Mouse (Mus musculus) spleen, adult 18-20 months (tissue): ENCODE data around the gene Cbx6.
A peak's percentile ranks its signal among the peaks of the same experiment; 100 is the strongest.

Experiments
- DNase-seq, 2 experiments: peaks; one replicate each; pipeline ENCODE4 v3.0.0; 2022; ENCODE audit warnings: mixed read lengths in 2 of 2

Cbx6 gene

GRCm38 (mm10) chr15:79801646-79802045 is 32.8 kb downstream of the Cbx6 start:
- DNase-seq = no peak

DNA sequence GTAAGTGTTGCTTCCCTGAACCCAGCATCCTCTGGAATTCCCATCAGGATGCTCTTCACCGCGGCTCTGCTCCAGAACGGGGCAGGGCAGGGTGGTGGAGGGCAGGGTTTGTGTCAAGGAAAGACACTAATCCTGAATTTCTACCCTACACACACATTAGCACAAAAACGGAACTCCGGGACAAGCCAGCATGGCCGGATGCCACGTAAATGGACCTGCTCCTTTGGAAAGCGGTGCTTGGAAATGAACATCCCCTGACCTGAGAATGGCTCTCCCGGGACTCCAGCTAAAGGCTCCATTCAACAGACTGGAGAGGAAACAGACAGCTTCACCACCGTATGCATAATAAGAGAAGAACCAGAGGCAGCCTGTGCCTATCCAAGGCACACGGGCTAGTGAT is 33.8 kb downstream of the Cbx6 start:
- no peak for DNase-seq

GRCm38 (mm10) chr15:79798591-79798990 is 35.9 kb downstream of the Cbx6 start:
- no peak for DNase-seq

DNA sequence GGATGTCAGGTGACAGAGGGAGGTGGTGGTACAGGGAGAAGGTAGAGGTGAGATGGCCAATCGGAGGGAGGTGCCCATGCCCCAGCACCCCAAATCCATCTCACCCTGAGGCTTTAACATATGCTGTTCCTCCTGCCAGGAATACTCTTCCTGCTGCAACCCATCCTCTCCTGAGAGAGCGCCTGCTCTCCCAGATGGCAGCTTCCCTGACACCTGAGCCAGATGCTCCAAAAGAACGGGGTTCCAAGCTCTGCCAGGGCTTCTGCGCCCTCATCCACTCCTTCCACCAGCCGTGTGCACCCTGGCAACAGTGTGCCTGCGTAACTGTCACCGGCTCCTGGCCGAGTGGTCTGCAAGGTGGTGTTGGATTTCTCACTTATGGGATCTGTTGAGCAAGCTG is 36.8 kb downstream of the Cbx6 start:
- DNase-seq = no peak

GRCm38 (mm10) chr15:79797096-79797495 is 37.4 kb downstream of the Cbx6 start:
- no peak for DNase-seq

DNA sequence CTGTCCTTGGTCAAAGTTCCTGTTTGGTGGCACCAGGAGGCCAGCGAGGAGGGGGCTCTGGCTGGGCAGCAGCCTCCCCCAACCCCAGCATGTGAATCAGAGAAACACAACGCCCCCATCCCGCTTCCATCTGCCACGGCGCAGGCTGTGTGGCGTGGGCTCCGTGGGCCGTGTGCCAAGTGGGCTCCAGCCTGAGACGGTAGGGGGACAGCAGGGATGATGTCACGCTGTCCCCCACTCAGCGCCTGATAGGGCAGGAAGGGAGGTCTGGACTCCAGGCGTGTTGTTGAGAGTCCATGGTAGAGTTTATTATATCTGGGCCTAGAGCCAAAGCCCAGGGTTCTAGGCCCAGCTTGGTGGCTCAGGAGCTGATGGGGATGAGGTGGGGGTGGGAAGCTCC is 38.2 kb downstream of the Cbx6 start:
- DNase-seq = no peak

- no peak for DNase-seq
Measured at GRCm38 (mm10) chr15:79794173-79794572, 40.3 kb downstream of the Cbx6 start.

DNA sequence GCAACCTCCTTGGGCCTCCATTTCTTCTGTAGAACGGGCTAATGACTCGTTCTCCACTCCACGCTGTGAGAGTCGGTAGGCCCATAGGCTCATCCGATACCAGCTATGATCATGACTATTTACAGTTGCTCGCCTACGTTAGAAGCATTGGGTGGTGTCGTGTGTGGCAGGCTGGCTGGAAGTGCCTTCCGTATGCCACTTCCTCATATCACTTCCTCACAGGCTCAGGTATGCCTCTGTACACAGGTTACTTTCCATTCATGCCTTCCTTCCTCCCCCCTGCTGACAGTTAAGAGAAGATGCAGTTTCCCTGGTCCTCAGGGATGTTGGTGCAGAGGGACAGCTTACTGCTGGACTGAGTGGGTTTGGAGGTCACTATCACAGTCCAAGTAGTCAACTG is 41.4 kb downstream of the Cbx6 start:
- no peak for DNase-seq

- no peak for DNase-seq
Measured at GRCm38 (mm10) chr15:79792455-79792854, 42.0 kb downstream of the Cbx6 start.

GRCm38 (mm10) chr15:79791502-79791901 is 43.0 kb downstream of the Cbx6 start:
- peak in 1 of 2 experiments; percentile 44 for DNase-seq

DNA sequence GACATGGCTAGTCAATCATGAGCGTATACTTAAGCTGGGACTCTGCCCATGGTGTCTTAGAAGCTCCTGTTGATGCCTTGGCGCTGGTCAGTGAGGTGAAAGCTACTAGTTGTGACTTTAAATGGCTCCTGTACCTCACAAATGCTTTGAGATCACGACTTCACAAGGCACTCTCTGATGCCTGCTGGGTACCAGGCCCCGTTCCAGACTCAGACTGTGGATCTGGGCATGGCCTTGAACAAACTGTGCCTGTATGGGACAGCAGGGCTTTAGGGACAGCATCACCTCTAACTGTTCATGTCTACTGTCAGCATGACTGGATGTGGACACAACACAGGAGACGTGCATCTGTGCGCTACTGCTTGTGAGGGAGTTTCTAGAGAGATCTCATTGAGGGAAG is 43.6 kb downstream of the Cbx6 start:
- no peak for DNase-seq

DNA sequence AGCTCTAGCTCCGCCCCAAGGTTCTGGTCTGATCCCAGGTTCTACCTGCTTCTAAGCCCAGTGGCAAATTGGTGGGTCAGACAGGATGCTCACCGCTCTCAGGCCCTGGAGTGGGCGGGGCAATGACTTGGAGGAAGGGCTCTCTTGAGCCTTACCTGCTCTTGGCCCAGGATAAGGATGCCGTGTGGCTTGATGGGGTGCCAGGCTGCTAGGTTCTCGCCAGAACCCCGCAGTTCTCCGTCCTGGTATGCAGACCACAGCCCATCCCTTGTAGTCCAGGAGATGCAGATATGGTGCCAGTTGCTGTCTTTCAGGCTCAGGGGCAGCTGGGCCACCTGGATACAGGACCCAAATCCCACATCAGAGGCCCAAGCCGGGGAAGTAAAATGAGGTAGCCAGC is 44.4 kb downstream of the Cbx6 start:
- no peak for DNase-seq

DNA sequence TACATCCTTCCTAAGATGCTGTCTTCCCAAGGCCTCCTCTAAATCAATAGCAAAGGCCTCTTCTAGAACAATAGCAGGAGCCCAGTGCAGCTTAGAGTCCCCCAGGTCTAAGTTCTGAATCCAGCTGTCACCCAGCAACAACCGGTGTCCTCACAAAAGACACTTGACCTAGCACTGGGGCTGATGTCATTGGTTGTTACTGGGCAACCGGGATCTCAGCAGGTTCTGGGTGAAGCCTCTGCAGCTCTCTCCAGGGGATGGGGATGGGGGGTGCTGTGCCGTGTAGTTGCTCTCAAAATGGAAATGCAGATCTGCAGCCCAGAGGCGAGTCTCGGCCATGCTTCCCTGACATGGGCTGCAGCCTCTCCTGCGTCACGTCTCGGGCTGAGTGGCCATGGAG is 46.7 kb downstream of the Cbx6 start:
- DNase-seq = no peak

DNA sequence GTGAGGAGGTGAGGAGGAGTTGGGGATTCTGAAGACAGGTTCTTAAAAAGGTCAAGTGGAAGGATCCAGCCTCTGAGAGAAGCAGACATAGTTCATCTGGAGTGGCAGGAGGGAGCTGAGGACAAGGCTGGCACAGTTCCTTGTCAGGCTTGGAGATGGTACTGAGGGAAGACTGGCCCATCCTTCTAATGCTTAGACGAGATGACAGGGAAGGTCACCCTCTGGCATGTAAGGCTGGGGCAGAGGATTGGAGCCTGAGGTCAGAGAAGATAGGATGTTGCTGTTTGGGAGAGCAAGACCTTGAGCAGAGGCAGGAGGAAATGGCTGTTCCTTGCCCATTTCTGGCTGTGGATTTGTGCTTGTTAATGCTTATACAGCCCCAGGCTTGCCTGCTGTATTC is 49.4 kb downstream of the Cbx6 start:
- DNase-seq = no peak

GRCm38 (mm10) chr15:79777749-79778148 is 56.7 kb downstream of the Cbx6 start, which contains the start of gene Dnal4:
TSS of gene Dnal4 (minus strand) at chr15:79777849.
- no peak for DNase-seq

DNA sequence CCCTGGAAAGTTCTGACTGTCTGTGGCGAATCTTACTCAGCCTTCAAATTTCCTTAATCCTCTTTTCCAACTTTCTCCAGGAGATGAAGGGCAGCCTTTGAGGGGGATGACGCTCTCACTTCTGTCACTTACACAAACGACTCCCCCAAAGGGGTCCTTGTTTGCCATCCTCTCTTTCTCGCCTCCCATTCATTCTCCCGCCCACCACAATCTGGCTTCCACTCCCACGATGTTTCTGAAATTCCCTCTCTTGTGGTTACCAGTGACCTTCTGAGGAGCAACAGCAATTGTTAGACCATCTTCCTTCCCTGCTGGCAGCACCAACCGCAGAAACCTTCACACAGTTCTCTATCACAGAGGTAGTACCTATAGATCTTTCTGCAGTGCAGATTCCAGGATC is 58.8 kb downstream of the Cbx6 start:
- no peak for DNase-seq

DNA sequence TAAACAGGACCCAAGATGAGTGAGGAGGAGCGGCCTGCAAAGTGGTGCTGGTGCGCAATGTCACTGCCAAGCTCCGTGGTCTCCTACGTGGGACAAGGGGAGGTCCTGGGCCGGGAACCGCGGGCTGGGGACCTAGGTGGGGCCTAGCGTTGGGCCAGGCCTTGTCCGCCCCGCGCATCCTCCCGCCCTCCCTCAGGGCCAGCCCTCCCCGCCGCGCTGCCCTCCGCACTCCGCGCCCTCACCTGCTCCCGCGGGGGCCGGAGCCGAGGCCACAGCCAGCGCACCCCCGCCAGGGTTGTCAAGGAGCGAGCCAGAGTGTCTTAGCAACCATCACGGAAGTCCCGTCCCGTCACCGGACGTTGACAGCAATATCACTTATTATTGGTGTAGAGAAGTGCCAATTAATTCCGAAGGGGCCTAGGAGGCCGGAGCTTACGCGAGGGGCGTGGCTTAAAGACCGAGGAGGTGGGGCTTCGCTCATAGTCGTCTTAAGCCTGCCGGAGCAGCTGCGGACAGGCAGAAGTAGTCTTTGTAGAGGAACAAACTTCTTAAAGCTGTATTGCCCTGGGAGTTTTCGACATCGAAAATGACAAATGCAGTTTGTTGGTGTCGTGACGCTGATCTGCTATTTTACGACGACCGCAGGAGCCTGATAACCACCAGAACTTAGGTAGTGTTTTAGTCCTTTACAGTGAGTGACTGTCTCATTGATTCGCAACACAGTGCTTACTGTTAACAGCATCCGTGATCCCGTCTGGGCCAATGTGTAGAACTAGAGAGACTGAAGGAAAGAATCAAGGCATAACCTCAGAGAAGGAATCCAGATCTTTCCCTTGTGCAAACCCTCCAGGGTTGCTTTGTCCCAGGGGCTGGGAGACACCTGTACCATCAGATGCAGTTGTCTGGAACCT is 60.1 kb downstream of the Cbx6 start:
- DNase-seq = peak; percentile 93 to 94
